Mouse (Mus musculus) kidney, embryonic 15.5 days (tissue): ENCODE results near the gene Synrg. TPM values are rescaled to one million over a fixed set of nuclear protein-coding genes. Genes with fewer than 3 reads are reported as not detected.
A peak's percentile ranks its signal among the peaks of the same experiment; 100 is the strongest.

Source experiments
- ATAC-seq: fragments of 200-750 bp; cut with Nextera tagmentation; replicated peaks from 2 replicates; pipeline ENCODE4 v1.8.0; 2017; ENCODE audit warnings: moderate TSS enrichment; ENCODE audit not compliant: low FRiP score
- H3K27ac ChIP-seq: fragments of 300-500 bp; sonication (generic); 2 replicates; pipeline ENCODE4 v1.5.1; 2015; ENCODE audit warnings: mild to moderate bottlenecking, inconsistent platforms
- H3K27me3 ChIP-seq: fragments of 300-500 bp; sonication (generic); 2 replicates; pipeline ENCODE4 v1.6.1; 2015; ENCODE audit warnings: inconsistent platforms
- H3K36me3 ChIP-seq: fragments of 300-500 bp; sonication (generic); 2 replicates; pipeline ENCODE4 v1.6.1; 2015; ENCODE audit warnings: inconsistent platforms
- H3K4me1 ChIP-seq: fragments of 300-500 bp; sonication (generic); 2 replicates; pipeline ENCODE4 v1.6.1; 2015; ENCODE audit warnings: inconsistent platforms
- H3K4me2 ChIP-seq: fragments of 300-500 bp; sonication (generic); 2 replicates; pipeline ENCODE4 v1.6.1; 2015; ENCODE audit warnings: moderate library complexity, mild to moderate bottlenecking, inconsistent platforms
- H3K4me3 ChIP-seq: fragments of 300-500 bp; sonication (generic); replicated peaks from 2 replicates; pipeline ENCODE4 v1.5.1; 2015; ENCODE audit warnings: mild to moderate bottlenecking, inconsistent platforms
- H3K9ac ChIP-seq: fragments of 300-500 bp; sonication (generic); 2 replicates; pipeline ENCODE4 v1.6.1; 2015; ENCODE audit warnings: mild to moderate bottlenecking, inconsistent platforms
- H3K9me3 ChIP-seq: fragments of 300-500 bp; sonication (generic); replicated peaks from 2 replicates; pipeline ENCODE4 v1.6.1; 2016; ENCODE audit warnings: inconsistent platforms
- WGBS: fragments of 180-500 bp; shearing (Covaris S2); methylation state at CpG from one replicate; pipeline ENCODE4 v1.1.7; 2015; ENCODE audit warnings: mixed read lengths; 5-methylcytosine and 5-hydroxymethylcytosine counted together
- polyA plus RNA-seq: library from polyadenylated mRNA; unstranded; fragments of >200 nt; fragmentation: Nextera tagmentation; extraction: Ambion mirVana; gene quantifications from 2 replicates; pipeline ENCODE4 v1.2.1, GENCODE M21; 2015

Gene Synrg
- polyA plus RNA-seq, 1 experiment from 2014 or later = 10.5 TPM

DNA sequence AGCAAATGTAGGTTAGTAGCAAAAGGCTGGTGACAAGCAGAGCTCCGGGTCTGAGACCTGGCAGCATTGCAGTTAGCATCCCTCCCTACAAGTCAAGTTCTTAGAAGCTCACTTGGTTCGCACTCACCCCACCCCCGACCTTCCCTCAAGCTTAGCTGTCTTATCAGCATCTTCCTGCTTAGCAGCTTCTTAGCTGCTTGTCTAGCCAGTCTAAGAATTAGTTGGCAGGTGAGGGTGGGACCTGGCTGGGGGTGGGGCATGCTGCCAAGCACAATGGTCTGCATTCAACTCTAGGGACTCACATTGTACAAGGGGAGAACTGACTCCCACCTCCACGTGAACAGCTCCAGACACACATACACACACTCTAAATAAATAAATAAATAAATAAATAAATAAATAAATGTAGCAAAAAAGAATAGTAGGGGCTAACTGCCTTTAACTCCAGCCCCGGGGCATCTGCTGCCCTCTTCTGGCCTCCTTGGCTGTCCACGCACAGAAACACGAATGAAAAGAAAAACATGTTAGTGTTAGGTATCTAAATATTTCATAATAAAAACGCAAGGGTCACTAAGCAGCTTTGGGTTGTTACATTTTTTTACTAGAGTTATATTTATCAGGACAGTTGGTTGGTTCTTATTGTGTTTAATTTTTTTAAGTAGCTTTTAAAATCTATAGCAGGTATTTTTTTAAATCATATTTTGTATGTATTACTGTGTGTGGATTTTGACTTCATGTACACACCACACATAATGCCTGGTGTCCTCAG is 3.4 kb downstream of the Synrg start:
- H3K9me3 ChIP-seq = no peaks in the 10 kb centered on the region
- peaks cover 13% of the 10 kb centered on the region; the same call in 1 of the 2 replicates for H3K4me1 ChIP-seq
- no peak overlapping the region for H3K9ac ChIP-seq
- ATAC-seq = no peak
- no peak overlapping the region for H3K4me2 ChIP-seq
- no peak overlapping the region for H3K4me3 ChIP-seq
- no peak overlapping the region for H3K27ac ChIP-seq
- H3K36me3 ChIP-seq = peaks cover 14% of the 10 kb centered on the region
- no peaks in the 10 kb centered on the region for H3K27me3 ChIP-seq
- 59% methylated on average over 8 of the region's 8 CpGs for WGBS

GRCm38 (mm10) chr11:83968205-83968575 is 4.0 kb downstream of the Synrg start:
- Histone ChIP-seq H3K36me3 (peaks cover 13% of the 10 kb centered on the region), H3K4me1 (peaks cover 13% of the 10 kb centered on the region; the same call in 1 of the 2 replicates), H3K27me3 (no peaks in the 10 kb centered on the region), H3K4me2 (no peak overlapping the region), H3K9me3 (no peaks in the 10 kb centered on the region), H3K27ac (no peak overlapping the region), H3K4me3 (no peak overlapping the region), H3K9ac (no peak overlapping the region)
- WGBS = 77% methylated on average over 6 of the region's 6 CpGs
- ATAC-seq = no peak

GRCm38 (mm10) chr11:83969040-83969439 is 4.8 kb downstream of the Synrg start:
- H3K36me3 ChIP-seq = peaks cover 12% of the 10 kb centered on the region

GRCm38 (mm10) chr11:83974561-83975346 is 10.5 kb downstream of the Synrg start:
- H3K4me1 ChIP-seq = peaks cover 21% of the 10 kb centered on the region
- H3K4me2 ChIP-seq = no peak overlapping the region
- no peak overlapping the region for H3K9ac ChIP-seq
- ATAC-seq = no peak
- WGBS = 74% methylated on average over 7 of the region's 7 CpGs
- H3K4me3 ChIP-seq = no peak overlapping the region
- no peaks in the 10 kb centered on the region for H3K9me3 ChIP-seq
- H3K27me3 ChIP-seq = no peaks in the 10 kb centered on the region
- peaks cover 39% of the 10 kb centered on the region for H3K36me3 ChIP-seq
- no peak overlapping the region for H3K27ac ChIP-seq

More at GRCm38 (mm10) chr11:83969040-83969439, 4.8 kb downstream of the Synrg start:
- no peak for ATAC-seq
- 88% methylated on average over 3 of the region's 3 CpGs for WGBS
- Histone ChIP-seq H3K27me3 (no peaks in the 10 kb centered on the region), H3K4me3 (no peak overlapping the region), H3K4me2 (no peak overlapping the region), H3K9me3 (no peaks in the 10 kb centered on the region), H3K27ac (no peak overlapping the region), H3K9ac (no peak overlapping the region), H3K4me1 (0 out of 2 replicates have a peak, but pooled peaks cover 10% of the 10 kb centered on the region)

DNA sequence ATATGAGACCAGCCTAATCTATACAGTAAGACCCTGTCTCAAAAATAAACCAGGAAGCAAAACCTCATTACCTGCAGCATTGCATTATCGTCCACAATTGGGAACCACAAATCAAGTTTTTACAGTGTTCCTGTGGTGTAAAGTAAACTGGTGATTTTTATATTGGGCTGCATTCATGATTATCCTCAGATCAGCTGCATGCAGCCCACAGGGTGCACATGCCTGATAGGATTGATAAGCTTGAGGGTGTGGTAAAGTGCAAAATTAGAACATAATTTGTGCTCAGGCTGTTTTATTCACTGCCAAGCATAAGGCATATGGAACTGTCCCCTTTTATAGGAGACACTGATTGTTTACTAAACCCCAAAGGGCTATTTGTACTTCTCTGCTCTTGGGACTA is 11.3 kb downstream of the Synrg start:
- Histone ChIP-seq H3K4me1 (peaks cover 21% of the 10 kb centered on the region), H3K4me3 (no peak overlapping the region), H3K9me3 (no peaks in the 10 kb centered on the region), H3K27ac (no peak overlapping the region), H3K27me3 (no peaks in the 10 kb centered on the region), H3K9ac (no peak overlapping the region), H3K4me2 (no peak overlapping the region), H3K36me3 (peaks cover 46% of the 10 kb centered on the region)
- ATAC-seq = no peak
- 57% methylated on average over 1 of the region's 1 CpGs for WGBS

DNA sequence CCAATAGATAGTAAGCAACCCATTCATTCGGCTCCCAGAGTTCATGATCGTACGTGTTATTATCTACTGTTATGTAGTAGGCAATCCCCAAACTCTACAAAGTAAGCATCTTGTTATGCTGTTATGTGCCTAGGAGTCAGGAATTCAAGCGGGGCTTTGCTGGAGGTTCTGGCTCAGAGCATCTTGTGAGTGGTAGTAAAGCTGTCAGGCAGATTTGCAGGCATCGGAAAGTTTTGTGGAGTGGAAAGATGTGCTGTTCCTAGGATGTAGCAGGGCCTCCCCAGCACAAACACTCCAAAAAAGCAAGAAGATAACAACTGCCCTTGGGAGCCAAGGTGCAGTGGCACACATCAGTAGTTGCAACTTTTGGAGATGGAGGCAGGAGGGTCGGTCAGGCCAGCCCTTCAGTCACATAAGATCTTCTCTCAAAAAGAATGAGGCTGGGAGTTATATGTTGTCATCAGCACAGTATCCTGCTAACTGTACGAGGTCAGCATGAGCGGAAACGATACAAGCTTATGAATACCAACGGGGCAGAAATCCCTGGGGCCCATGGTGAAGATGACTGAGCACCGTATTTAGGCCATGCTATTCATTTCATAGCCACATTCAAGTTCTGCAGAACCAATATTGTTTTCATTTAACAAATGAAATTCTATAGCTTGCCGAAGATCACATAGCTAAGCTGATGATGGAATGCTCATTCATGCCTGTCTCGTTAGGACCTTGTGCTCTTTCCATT is 12.2 kb downstream of the Synrg start:
- Histone ChIP-seq H3K9ac (no peak overlapping the region), H3K4me1 (peaks cover 21% of the 10 kb centered on the region), H3K27ac (peak overlapping the region; percentile 54), H3K9me3 (no peaks in the 10 kb centered on the region), H3K4me3 (no peak overlapping the region), H3K4me2 (no peak overlapping the region), H3K36me3 (peaks cover 50% of the 10 kb centered on the region), H3K27me3 (no peaks in the 10 kb centered on the region)
- 46% methylated on average over 13 of the region's 13 CpGs for WGBS
- 0 out of 2 replicates have a peak, but pooled peaks have one; percentile 49 for ATAC-seq

DNA sequence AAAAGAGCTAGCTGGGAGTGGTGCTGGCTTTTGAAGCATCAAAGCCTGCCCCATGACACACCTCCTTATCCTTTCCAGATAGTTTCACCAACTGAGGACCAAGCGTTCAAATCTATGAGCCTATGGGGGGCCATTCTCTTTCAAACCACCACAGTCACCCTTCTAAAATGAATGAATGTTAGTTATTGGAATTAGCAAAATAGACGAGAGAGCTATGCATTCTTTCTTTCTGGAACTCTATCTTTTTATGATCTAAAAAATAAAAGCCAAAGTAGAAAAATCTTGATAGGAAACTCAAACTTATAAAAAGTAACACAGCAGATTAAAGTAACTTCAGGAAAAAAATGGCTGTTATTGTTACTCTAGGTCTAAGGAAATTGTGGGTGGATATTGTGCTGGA is 13.6 kb downstream of the Synrg start:
- Histone ChIP-seq H3K4me3 (no peak overlapping the region), H3K4me2 (no peak overlapping the region), H3K9ac (no peak overlapping the region), H3K9me3 (no peaks in the 10 kb centered on the region), H3K27ac (no peak overlapping the region), H3K36me3 (peaks cover 55% of the 10 kb centered on the region), H3K4me1 (peaks cover 21% of the 10 kb centered on the region), H3K27me3 (no peaks in the 10 kb centered on the region)
- 94% methylated on average over 2 of the region's 2 CpGs for WGBS
- ATAC-seq = no peak

DNA sequence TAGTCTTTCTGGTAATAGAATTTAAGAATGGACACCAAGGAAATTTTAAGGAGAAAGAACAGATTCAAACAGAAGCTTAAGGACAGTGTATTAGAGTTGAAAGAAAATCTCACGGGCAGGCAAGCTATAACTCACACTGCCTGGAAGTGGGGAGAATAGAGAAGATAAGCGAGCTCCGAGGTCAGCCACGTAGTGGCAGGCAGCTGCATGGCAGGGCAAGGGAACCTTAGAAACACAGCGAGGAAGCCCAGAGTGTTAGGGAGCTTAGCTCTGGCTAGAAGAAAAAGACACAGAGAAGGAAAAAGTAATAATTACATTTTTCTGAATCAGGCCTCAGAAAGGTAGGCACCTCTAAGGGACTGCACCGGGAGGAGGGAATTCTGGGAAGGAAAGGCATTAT is 15.8 kb downstream of the Synrg start:
- Histone ChIP-seq H3K27me3 (no peaks in the 10 kb centered on the region), H3K9me3 (no peaks in the 10 kb centered on the region), H3K4me3 (no peak overlapping the region), H3K27ac (no peak overlapping the region), H3K36me3 (peaks cover 66% of the 10 kb centered on the region), H3K4me1 (peaks cover 16% of the 10 kb centered on the region), H3K9ac (no peak overlapping the region), H3K4me2 (no peak overlapping the region)
- no peak for ATAC-seq
- WGBS = 75% methylated on average over 6 of the region's 6 CpGs

- Histone ChIP-seq H3K36me3 (peaks cover 79% of the 10 kb centered on the region), H3K9ac (no peak overlapping the region), H3K9me3 (no peaks in the 10 kb centered on the region), H3K27me3 (no peaks in the 10 kb centered on the region), H3K4me1 (peaks cover 4% of the 10 kb centered on the region), H3K4me3 (no peak overlapping the region), H3K27ac (no peak overlapping the region), H3K4me2 (no peak overlapping the region)
- ATAC-seq = no peak
- WGBS = 84% methylated on average over 10 of the region's 10 CpGs
Measured at GRCm38 (mm10) chr11:83981338-83981737, 17.1 kb downstream of the Synrg start.

- H3K27ac ChIP-seq = no peak overlapping the region
- 64% methylated on average over 4 of the region's 4 CpGs for WGBS
- no peaks in the 10 kb centered on the region for H3K9me3 ChIP-seq
- H3K4me2 ChIP-seq = no peak overlapping the region
- H3K27me3 ChIP-seq = no peaks in the 10 kb centered on the region
- H3K4me1 ChIP-seq = no peaks in the 10 kb centered on the region
- ATAC-seq = no peak
- no peak overlapping the region for H3K9ac ChIP-seq
- H3K4me3 ChIP-seq = no peak overlapping the region
- H3K36me3 ChIP-seq = peaks cover 78% of the 10 kb centered on the region
Measured at GRCm38 (mm10) chr11:83991701-83992100, 27.5 kb downstream of the Synrg start.

- no peak for ATAC-seq
- Histone ChIP-seq H3K4me1 (no peaks in the 10 kb centered on the region), H3K9ac (no peak overlapping the region), H3K27ac (no peak overlapping the region), H3K4me3 (no peak overlapping the region), H3K36me3 (peaks cover 77% of the 10 kb centered on the region), H3K9me3 (no peaks in the 10 kb centered on the region), H3K27me3 (no peaks in the 10 kb centered on the region), H3K4me2 (no peak overlapping the region)
- WGBS = 65% methylated on average over 2 of the region's 2 CpGs
Measured at GRCm38 (mm10) chr11:83993428-83993827, 29.2 kb downstream of the Synrg start.

DNA sequence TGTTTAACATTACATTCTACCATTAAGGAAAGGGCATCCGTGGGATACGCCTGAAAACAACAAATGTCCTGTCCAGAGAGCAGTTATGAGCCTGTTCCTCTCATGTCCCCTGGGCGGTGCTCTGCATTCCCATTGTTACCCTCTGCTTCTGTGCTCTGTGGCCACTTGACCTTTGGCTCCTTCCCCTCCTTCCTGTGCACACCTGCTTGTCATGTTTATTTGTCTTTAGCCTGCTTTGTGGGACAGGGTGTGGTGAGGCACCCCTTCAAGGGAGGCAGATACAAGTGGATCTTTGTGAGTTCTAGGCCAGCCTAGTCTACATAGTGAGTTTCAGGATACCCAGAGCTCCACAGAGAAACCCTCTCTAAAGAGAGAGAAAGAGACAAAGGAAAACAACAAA is 30.3 kb downstream of the Synrg start:
- H3K9me3 ChIP-seq = no peaks in the 10 kb centered on the region
- peaks cover 77% of the 10 kb centered on the region for H3K36me3 ChIP-seq
- no peak overlapping the region for H3K4me2 ChIP-seq
- H3K27ac ChIP-seq = no peak overlapping the region
- no peak overlapping the region for H3K4me3 ChIP-seq
- no peak overlapping the region for H3K9ac ChIP-seq
- ATAC-seq = no peak
- 81% methylated on average over 3 of the region's 3 CpGs for WGBS
- no peaks in the 10 kb centered on the region for H3K4me1 ChIP-seq
- H3K27me3 ChIP-seq = no peaks in the 10 kb centered on the region
